Mouse (Mus musculus) layer of hippocampus, postnatal 14 days (tissue): ENCODE results near the gene Gm10160. TPM values are rescaled to one million over a fixed set of nuclear protein-coding genes. Genes with fewer than 3 reads are reported as not detected.
"Not testable (repeated sequence)": the region's sequence is repeated elsewhere in the genome, so short reads cannot be mapped to it uniquely, and the experiment has no call there.

Experiments used
- DNase-seq, 2 experiments: peaks; one replicate each; pipeline ENCODE4 v3.0.0; 2021 to 2022; ENCODE audit warnings: low spot score in 2 of 2, mixed read lengths in 1 of 2
- total RNA-seq, 2 experiments: library from RNA; stranded (reverse); gene quantifications; 2 replicates each; pipeline ENCODE4 v1.2.3; 2021

The Gm10160 gene
- total RNA-seq, 2 experiments from 2014 or later, result not detected

DNA sequence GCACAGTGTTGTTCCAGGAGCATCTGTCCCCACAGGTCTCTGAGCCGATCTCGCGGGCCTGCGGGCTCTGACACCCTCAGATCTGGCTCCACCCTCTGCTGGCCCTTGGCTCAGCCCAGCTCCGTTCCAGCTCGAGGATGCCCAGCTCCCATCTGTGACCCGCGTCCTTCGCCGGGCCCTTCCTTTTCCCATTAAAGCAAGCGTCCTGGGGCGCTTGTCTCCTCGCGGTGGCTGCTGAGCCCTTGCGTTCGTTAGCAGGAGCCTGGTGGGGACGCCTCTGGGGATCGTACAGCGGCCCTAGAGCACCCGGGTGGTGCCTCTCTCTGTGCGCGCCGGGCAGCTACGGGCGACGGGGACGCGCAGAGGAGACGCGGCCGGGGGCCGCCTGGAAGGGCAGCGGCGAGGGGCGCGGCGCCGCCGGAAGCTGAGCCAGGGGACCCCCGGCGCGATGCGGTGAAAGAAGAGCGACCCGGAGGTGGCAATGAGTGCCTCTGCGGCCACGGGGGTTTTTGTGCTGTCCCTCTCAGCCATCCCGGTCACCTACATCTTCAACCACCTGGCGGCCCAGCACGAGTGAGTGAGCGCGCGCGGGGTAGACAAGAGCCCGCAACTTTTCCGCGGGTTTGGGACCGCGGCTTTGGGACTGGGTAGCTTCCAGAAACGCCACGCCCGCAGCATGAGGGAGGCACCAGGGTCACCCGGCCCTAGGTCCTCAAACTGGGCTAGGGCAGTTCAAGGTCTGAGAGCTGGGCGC, 3.6 kb upstream of the Gm10160 start, which contains the start of gene Tm6sf1:
TSS of gene Tm6sf1 (plus strand) at position 34 of the 754 bp plus-strand sequence.
- DNase-seq, result no peak

DNA sequence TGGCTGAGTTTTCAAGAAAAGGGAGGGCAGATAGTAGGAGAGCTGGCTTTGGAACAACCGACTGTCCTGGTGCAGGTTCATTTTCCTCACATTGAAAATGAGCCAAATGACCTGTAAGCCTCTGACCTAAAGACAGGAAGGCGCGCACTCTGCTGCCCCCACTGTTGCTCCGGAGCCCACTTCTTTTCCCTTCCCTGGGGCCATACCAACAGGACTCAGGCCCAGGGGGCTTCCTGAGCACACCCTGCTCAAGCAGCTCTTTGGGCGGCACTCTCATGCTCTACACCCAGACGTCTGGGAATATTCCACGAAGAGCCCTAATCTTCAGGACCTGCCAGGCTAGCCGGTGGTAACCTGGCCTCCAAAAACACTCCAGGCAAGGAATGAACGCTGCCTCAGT, 2.6 kb upstream of the Gm10160 start:
- DNase-seq, result no peak

GRCm38 (mm10) chr7:81856221-81856620, 627 bp upstream of the Gm10160 start:
- DNase-seq, result no peak

DNA sequence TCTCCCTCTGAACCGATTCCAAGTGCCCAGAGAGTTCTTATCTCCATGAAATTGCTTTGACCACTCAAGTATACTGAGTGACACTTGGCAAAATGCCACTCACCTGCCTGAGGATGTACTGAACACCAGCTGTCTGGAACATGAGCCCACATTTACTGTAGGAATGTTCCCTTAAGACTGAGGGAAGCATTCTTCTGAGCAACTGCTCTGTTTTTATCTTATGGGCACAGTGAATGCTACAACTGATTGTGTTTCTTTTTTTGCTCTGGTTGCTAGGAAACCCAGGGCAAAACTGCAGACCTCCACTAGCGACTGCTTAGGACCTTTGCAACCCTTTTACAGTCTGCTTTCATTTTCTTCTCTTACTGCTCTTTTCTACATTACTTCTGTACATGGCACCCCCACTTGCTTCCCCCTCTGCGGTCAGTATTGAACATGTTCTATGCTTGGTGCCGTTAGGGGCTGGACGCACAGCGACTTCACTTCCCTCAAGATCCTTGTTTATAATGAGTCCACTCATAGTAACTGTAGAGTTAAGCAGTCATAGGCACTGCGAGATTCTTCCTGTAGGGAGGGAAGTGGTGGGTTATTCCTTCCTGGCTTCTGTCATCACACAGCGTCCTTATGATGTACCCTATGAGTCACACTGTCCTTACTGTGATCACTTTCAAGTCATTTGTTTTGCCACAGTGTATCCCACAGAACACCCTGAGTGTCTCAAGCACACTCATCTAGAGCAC, 856 bp downstream of the Gm10160 start:
- no peak for DNase-seq

DNA sequence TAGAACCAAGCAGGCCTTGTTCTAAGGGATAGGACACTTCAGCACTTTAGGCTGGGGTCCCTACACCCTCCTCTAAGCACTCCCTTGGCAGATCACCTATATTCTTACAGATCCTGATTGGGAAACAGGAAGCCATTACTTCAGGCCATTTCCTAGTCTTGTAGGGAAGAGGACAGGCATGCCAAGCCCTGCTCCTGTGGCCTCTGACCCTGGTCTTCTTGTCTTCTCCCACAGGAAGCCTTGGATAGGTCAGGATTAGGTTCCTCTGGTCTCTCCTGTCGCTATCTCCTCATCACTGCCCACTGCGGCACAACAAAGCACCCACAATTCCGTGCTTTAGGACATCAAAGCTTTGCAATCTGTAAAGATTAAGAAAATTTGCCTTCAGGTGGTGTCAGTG, 3.9 kb downstream of the Gm10160 start:
- no peak for DNase-seq

DNA sequence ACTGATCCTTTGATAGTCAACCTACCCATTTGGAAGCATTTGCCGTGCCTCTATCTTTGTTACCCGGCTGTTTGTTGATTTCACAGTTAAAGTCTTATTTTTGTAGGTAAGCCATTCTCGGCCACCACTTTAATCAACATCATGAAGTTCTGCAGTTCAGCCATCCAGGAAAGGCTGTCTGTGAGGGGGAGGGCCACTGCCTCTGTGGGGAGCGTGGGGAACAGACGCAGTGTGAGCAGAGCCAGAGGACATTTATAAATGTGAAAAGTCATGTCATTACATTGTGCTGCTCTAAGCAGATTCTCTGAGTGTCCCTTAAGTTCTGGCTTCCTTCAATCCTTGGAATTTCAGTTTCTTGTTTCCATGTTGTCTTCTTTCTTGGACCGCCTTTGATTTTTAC, 5.4 kb downstream of the Gm10160 start:
- DNase-seq, result no peak

DNA sequence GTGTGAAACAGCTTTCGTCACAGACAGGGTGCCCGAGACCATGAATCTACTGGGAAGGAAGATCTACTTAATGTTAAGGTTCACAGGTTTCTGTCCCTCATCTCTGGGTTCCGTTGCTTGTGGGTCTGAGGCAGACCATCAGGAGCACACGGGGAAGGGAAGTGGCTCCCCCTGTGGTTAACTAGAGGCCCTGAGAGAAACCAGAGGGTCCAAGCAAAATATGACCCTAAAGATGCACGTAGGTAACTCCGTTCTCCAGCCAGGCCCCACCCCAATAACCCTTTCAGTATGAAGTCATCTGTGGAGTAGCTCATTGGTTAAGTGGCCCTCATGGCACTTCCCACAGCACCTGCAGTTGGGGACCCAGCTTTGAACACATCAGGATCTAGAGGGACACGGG, 6.0 kb downstream of the Gm10160 start:
- DNase-seq, result no peak

GRCm38 (mm10) chr7:81849214-81849613, 6.4 kb downstream of the Gm10160 start:
- DNase-seq, result no peak

DNA sequence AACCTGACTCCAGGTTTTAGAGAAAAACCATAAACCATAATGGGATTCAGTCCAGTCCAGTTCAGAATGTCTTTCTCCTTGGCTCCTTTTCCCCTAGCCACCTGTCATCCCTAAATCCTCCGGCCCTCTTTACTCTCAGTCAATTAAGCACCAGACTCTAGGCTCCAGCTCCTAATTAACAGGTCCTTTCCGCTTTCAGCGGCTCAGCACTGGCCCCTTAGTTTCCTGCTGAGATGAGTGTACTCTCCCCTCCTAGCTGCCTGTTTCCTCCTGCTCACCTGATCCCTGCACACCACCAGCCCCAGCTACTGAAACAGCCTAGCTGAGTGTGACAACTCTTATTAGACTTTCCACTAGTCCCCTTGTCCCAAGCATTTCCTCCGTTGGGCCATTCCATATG, 7.8 kb downstream of the Gm10160 start:
- no peak for DNase-seq

DNA sequence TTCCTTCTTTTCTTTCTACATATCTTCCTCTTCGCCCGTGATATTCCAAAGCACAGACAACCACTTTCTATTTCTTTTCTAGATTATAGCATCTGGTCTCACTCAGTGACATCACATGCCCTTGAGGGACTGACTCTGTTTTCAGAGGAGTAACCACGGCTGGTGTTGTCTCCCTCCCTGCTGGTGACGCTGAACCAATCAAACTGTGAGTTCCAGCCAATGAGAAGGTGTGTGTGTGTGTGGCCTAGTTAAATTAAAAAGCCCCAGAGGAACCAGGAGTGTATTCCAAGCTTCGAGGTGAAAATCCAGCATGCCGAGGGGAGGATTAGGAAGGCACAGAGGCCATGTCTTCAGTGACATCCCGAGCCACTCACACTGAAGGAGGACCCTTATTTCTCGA, 8.6 kb downstream of the Gm10160 start:
- DNase-seq, result no peak

- no peak for DNase-seq
Observed at GRCm38 (mm10) chr7:81846008-81846407, 9.6 kb downstream of the Gm10160 start.

- no peak for DNase-seq
Observed at GRCm38 (mm10) chr7:81845313-81845712, 10.3 kb downstream of the Gm10160 start.

GRCm38 (mm10) chr7:81844801-81845200, 10.8 kb downstream of the Gm10160 start:
- DNase-seq, result no peak

DNA sequence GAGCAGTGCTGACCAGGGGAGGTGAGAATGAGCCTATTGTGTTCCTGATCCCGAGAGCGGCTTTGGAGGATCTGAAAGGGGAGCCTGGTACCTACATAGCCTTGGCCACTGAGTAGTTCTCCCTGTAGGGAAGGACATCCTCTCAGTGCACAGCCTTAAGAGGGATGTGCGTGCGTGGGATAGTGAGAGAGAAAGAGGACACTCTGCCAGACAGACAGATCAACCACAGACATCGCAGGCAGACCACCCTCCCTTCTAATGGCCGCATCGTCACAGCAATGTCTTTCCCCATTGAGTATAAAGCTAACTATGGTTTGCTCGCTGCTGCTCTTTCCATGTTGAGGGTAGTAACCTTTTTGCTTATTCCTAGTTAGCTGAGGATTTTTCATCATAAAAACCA, 11.7 kb downstream of the Gm10160 start:
- no peak for DNase-seq

DNA sequence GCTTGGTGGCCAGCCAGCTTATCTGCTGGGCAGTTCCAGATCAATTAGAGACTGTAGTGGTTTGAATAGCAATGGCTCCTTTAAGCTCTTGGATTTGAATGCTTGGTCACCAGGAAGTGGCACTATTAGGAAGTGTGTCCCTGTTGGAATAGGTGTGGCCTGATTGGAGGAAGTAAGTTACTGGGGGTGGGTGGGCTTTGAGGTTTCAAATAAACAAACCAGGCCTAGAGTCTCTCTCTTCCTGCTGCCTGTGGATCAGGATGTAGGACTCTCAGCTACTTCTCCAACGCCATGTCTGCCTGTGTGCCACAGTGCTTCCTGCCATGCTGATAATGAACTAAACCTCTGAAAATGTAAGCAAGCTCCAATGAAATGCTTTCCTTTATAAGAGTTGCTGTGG, 12.6 kb downstream of the Gm10160 start:
- no peak for DNase-seq

DNA sequence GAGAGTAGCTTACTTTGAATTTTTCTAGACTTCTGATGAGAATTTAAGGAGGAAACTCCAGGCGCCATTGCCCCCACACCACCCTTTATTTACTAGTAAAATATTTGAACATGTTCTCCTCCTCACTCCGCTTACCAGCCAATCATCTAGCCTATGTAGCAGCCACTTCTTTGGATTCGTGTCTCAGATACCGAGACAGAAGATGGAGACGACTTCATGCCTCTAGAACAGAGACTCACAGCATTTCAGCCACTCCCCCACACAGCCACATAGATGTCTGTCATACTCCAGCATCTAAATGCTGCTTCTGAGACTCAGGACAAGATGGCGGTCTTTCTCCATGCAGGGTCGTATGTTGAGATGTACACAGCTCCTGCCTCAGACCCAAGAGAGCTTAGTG, 13.5 kb downstream of the Gm10160 start:
- DNase-seq, result no peak

DNA sequence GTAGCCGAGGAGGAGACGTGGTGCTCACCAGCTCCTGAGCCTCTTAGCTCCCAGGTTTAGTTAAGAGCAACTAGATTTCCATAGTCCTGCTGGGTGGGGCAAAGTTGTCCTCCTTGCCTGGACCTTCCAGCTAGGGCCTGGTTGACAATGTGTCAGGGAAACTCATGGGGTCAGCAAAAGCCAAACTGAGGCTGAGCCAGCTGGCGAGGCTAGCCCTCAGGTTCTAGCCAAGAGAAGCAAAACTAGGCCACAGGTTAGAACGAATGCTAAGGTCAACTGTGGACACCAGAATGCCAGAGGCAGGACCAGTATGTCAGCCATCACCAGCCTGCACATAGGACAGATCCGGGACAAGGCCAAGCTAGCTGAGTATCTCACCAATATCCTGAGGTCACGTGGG, 14.2 kb downstream of the Gm10160 start:
- DNase-seq, result no peak

DNA sequence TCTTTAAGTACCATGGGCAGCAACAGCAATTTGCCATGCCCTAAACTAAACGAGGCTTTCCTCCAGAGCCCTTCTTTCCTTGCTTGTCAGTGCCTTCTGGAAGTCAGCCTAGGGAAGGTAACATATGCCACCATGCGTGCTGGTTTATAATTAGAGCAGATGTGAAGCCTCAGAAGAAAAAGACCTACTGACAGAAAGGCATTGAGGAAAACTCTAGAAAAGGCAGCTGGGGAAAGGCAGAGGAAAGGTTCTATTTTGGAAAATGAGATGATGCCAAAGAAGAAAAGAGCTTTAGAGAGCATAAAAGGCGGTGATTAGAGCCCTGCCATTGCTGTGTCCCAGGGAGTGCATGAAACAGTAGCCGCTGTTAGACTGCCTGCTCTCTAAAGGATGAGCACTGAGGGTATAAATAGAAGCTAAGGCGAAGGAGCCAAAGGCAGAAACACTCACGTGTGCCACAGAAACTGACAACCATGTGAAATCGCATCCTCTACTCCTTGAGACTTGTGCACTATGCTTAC, 14.9 kb downstream of the Gm10160 start:
- peak in 1 of 2 experiments; percentile 18 for DNase-seq

GRCm38 (mm10) chr7:81839746-81840145, 15.8 kb downstream of the Gm10160 start:
- DNase-seq, result no peak

- not testable (repeated sequence) for DNase-seq
Observed at GRCm38 (mm10) chr7:81837771-81838170, 17.8 kb downstream of the Gm10160 start.

- DNase-seq, result no peak
Observed at GRCm38 (mm10) chr7:81835430-81835829, 20.2 kb downstream of the Gm10160 start.

DNA sequence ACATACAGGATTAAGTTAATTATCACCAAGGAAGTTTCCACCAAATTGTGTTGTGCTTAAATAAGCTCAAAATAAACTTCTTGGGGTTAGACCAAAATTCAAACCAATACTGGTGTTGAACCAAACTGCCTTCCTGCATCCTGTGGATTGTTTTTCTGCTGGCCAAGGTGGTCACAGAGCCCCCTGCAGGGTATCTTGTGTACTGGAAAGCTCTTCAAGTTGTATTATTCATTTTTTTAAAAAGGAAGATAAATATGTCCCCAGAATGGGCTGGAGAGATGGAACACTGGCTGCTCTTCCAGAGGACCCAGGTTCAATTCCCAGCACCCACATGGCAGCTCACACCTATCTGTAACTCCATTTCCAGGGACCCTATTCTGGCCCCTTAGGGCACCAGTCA, 20.7 kb downstream of the Gm10160 start:
- DNase-seq, result no peak
